Mouse (Mus musculus) heart, postnatal 4 days (tissue): ENCODE measurements around the gene Slc9a5. TPM values are rescaled to one million over a fixed set of nuclear protein-coding genes. Genes with fewer than 3 reads are reported as not detected.

Experiments
- DNase-seq: peaks from one replicate; pipeline ENCODE4 v3.0.0; 2021
- total RNA-seq, 2 experiments: library from RNA; stranded (reverse); gene quantifications; 2 replicates each; pipeline ENCODE4 v1.2.3; 2021

Gene Slc9a5
- 1 to 10 TPM; 3.3 to 3.5 TPM for total RNA-seq

DNA sequence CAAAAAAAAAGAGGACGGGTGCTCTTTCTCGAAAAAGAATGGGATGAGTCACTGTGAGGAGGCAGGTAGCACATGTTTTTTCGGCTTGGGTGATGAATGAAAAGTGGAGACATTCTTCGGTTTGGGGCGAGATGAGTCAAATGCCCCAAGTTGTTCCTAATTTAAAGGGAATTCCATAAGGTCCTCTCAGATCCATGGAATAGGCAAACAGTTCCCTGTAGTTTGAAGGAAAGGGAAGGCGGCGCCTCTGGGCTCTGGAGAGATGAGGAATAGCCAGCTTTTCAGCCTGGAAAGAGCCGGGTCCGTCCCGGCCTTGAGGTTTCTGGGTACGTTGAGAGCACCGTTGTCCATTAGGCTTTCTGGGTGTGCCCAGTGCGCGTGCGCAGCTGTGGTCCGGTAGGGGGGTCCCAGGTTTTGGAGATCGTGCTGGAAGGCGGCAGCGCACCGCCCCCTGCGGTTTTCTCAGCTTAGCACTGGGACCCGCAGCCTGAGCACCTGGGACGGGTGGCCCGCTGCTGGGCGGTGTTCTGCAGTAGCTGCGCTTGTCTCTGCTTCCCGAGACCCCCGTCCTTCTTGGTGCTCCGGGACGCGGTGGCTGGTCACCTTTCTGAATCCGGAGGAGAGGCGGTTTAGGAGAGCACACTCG lies at the start of gene Slc9a5:
TSS of gene Slc9a5 (plus strand) at position 394 of the 646 bp plus-strand sequence.
- peak; percentile 59 for DNase-seq

DNA sequence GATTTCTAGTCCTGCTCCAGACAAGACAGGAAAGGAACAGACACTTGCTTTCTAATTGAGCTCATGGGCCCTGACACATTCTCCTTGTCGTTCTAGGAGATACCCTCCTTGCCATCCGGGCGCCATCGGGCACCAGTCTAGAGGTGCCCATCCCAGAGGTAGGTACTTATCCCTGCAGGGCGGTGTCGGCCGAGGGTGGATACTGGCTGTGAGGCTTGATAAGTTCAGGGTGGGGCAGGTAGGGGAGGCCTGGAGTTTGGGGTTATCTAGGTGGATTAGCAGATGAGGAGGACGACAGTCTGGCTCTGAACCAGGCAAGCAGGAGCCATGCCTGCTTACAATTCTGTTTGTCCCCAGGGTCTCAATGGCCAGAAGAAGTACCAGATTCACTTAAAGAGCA lies 48.7 kb upstream of the Slc9a5 start:
- DNase-seq, result no peak

DNA sequence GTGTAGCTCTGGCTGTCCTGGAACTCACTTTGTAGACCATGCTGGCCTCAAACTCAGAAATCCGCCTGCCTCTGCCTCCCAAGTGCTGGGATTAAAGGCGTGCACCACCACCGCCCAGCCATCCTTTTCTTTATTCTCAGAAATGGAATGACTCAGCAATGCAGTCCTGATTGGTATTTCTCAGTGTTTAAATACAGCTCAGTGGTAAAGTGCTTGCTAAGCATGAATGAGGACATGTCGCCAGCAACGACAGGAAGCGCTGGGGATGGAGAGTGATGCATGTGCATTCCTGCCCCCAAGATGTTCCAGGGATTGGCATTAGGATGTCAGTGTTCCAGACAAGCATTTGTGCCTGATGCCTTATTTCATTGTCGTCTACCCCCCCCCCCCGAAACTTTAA lies 45.2 kb upstream of the Slc9a5 start:
- no peak for DNase-seq

DNA sequence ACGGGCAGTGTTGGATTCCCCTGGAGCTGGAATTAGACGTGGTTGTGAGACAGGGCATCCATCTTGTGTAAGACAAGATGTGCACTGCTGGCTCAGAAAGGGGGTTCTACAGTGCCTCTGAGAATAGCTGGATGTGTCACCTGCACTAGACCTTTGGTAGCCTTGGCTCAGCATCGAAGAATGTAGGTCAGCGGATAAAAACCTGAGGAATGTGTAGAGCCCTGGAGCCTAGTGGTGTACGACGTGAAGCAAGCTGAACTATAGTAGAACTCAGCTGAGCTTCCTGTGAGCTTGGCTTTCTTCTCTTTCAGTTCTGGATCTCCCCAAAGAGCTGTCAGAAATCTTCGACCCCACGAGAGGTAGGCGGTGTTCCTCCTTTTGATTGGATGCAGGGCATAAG lies 44.8 kb upstream of the Slc9a5 start:
- DNase-seq, result no peak

DNA sequence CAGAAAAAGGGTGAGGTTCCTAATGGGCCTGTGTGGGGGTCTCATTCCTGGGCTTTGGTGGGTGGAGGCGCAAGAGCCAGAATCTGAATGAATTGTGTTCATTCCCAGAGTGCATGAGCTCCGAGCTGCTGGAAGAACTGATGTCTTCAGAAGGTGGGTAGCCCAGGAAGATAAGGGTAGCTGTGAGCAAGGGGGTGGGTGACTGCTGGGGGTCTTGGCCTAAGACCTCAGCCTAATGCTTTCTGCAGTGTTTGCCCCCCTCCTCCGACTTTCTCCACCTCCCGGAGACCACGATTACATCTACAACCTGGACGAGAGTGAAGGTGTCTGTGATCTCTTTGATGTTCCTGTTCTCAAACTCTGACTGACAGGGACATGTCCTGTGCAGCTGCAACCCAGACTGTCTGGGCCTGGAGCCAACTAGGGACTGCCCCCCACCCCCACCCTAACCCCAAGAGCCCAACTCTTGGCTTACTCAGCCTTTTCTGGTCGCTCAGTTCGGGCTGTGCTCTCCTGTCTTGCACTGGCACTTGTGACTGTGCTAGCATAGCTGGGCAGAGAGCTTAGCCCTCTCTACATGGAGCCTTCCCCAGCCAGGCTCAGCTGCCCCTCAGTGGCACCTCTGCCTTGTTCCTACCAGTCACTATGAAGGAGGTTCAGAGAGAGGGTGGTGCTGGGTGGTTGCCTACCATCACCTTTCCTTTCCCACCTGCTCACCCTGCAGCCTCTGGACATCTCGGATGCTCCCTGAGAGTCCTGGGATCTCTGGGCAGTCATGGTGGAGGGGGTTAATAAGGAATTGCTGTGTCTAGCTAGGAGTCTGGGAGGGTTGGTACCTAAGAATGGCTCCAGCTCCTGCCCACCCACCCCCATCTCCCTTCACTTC lies 44.1 kb upstream of the Slc9a5 start:
- peak; percentile 10 for DNase-seq

DNA sequence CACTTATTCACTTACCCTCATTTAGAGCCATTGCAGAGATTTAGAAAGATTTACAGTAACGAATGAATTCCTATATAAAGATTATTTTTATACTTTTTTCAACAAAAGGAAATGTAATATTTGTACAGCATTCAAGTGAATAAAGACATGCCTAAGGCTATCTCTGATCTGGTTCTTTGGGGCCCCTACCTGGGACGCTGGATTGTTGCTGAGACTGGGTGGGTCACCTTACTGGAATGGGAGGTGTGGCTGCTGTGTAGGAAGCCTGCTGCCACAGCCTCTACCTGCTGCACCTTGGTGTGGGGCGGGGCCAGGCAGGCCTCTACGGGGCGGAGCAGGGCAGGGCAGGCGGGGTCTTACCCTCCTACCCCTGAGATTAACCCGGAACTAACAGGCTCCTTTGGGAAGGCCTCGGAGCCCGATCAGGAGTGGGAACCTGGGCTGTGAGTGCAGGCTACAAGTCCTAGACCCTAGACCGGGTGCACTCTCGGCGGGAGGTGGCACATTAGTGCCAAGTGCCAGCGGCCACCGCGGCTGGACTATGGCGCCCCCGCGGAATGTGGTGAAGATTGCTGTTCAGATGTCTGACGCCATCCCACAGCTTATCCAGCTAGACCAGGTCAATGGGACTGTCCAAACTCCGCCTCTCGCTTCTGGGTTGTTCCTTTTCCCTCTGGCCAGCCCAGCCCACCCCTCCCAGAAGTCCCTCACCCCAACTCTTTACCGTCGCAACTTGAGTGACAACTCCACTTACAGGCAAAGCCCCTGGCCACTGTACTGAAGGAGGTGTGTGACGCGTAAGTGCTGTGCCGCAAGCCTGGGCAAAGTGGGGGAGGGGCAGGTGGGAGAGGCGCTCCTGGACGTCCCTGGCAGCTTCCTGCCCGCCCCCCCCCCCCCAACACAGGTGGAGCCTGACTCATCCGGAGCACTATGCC lies 43.2 kb upstream of the Slc9a5 start, which contains the start of gene Elmo3:
TSS of gene Elmo3 (plus strand) at position 391 of the 935 bp plus-strand sequence.
- DNase-seq, result peak; percentile 70

DNA sequence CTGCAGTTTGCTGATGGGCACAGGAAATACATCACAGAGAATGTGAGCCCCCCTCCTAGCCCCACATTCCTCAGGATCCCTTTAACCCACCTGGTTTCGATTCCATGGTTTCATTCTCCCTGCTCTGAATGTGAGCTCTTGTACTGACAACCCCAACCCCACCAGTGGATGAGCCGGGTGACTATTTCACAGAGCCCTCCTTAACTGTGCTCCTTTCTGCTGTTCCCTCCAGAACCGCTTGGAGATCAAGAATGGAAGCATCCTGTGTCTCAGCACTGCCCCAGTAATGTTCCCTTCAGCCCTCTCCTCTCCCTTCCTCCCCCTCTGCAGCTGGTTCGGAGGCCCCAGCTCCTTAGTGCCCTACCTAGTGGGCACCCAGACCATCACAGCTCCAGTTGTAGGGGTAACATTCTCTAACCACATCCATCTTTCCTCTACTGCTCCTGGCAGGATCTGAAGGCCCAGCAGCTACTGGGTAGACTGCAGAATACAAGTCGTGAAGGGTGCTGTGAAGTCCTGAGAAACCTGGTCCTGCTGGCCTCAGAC lies 42.4 kb upstream of the Slc9a5 start:
- peak; percentile 14 for DNase-seq

DNA sequence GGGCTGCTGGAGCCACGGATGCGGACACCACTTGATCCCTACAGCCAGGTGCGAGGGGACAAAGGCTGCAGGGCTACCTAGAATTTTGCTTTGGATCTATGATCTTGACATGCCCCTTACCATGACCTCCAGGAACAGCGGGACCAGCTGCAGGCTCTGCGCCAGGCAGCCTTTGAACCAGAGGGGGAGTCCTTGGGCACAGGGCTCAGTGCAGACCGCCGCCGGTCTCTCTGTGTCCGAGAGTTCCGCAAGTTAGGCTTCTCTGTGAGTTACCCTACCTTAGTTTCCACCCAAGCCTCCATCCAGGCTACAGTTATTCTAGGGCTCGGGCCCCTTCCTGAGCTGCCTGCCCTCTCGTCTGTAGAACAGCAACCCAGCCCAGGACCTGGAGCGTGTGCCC lies 41.0 kb upstream of the Slc9a5 start:
- DNase-seq, result no peak

DNA sequence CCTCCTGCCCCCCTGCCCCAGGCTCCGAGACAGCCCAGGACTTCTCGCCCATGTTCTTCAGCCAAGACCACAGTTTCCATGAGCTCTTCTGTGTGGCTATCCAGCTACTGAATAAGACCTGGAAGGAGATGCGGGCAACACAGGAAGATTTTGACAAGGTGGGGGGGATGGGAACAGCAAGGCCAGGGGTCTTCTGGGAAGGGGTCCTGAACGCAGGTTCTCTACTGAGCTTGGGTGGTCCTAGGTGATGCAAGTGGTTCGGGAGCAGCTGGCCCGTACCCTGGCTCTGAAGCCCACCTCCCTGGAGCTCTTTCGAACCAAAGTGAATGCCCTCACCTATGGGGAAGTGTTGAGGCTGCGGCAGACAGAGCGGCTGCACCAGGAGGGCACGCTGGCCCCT lies 40.2 kb upstream of the Slc9a5 start:
- DNase-seq, result no peak

DNA sequence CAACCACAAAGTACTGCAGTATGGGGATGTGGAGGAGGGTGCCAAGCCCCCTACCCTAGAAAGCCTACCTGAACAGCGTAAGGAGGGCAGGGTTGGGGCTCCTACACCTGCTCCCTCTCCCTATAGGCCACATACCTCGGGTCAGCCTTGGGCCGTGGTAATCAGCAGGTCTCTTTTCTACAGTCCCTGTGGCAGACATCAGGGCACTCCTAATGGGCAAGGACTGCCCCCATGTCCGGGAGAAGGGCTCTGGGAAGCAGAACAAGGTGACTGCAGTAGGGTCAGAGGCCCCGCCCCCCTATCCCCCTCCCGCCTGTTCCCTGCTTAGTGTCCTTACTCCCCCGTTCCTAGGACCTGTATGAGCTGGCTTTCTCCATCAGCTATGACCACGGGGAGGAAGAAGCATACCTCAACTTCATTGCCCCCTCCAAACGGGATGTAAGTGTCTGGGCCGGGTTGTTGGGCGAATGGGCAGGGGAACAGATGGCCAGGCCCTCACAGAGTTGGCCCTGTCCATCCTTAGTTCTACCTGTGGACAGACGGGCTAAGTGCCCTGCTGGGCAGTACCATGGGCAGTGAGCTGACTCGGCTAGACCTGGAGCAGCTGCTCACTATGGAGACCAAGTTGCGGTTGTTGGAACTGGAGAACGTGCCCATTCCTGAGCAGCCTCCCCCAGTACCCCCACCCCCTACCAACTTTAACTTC lies 39.3 kb upstream of the Slc9a5 start:
- no peak for DNase-seq

DNA sequence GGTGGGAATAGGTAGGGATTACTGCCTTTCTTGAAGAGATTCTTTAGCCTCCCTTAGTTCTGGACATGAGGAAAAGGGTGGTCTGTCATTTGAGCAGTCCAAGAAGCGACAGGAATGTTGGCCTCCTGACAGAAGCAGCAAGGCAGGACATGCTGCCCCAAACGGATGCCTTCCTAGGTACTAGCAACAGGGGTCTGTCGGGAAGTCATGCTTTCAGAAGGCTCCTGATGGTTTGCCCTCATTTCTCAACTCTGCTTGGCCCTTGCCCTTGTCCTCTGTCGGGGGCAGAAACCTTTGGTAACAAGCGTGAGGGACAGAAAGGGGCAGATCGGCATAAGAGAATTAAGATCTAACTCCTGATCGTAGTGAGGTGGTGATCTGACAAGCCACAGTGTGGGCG lies 38.5 kb upstream of the Slc9a5 start:
- DNase-seq, result no peak

DNA sequence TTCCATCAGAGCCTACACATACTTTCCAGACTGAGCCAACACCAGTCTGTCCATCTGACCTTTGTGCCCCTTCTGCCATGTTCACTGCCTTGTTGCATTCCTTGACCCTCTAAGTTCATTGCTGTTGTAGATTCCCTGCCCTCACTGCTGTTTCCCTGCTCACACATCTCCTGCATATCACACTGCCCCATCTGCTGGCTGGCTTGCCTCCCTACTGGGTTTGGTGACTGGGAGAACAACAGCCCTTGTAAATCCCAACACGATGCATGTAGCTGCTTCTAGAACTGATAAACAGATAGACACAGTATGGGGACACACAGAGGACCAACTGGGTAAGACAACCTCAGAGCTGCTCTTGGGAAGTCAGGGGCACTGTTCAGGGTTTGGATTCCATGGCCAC lies 36.9 kb upstream of the Slc9a5 start:
- no peak for DNase-seq

DNA sequence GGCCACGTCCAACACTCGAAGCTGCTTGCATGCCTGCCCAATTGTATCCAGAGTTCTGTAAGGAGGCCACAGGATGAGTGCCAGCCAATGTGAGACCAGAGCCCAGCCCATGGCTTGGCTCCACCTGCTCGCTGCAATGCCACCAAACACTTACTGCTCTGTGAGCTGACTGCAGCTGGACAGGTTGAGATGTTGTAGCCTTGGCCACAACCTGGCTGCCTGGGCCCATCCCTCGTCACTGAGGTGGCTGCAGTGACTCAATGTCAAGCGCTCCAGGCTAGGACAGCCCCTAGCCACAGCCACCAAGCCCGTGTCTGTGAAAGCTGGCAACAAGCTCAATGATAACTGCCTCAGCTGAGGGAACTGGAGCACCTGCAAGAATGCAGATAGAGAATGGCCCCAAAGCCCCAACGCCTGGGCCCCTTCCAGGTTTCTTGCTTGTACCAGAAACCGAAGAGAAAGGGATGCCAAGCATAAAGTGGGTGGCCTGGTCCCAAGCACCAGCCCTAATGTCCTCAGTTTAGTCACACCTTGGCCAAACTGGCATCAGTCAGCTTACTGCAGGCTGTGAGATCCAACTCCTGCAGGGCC lies 35.7 kb upstream of the Slc9a5 start:
- DNase-seq, result no peak

DNA sequence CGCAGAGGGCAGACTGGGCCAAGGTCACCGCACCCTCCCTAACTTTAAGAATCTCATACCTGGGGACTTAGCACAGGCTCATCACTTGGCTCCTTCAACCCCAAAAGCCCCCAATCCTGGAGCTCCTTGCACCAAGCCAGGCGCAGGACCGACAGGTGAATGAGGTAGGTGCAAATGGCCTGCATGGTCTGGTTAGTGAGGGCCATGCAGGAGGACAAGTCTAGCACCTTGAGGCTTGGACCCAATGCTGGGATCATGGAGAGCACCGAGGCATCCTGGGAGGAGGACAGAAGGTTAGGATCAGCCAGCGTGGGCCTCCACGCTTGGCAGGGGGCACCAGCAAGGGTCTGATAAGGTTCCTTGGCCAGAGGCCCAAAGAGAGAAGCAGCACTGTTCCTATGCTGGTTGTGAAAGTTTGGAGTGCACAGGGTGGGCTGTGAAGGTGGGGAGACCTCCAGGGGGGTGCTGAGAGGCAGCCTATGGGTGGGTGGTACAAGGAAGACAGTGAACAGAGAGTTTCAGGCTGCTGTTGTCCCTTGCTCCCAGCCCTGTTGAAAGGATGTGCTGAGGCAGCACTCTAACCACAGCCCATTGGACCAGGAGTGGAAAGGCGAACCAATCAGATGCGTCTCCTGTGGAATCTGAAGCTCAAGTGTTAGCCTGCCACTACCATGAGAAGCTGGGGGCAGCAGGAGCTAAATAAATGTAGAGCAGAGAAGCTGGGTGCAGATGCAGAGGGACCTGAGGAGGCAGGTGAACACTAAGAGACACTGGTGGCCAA lies 34.8 kb upstream of the Slc9a5 start:
- DNase-seq, result no peak

DNA sequence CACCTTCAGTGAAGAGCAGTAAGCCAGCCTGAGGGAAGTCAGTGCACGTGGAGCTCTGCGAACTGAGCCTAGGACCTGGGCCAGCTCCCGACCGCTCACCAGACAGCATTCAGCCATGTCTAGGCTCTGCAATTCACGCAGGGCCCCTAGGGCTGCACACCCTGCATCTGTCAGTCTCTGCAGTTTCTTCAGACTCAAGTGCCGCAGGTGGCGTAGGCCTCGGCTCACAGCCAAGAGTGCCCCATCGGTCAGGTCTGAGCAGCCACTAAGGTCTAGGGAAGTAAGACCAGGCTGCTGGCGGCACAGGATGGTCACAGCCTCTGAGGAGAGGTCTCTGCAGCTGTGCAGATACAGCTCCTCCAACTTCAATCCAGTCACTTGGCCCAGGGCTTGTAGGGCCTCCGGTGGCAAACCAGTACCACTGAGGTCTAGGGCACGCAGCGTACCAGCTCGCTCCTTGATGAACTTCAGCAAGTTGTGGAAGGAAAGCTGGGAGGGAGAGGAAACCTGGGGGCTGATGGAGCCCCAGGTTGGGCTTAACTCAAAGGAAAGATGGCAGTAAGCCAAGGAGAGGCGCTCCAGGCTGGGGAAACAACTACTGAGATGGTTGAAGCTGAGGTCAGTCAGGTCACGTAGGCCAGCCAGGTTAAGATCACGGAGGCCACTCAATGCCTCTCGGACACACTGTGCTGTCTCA lies 33.4 kb upstream of the Slc9a5 start:
- DNase-seq, result no peak

DNA sequence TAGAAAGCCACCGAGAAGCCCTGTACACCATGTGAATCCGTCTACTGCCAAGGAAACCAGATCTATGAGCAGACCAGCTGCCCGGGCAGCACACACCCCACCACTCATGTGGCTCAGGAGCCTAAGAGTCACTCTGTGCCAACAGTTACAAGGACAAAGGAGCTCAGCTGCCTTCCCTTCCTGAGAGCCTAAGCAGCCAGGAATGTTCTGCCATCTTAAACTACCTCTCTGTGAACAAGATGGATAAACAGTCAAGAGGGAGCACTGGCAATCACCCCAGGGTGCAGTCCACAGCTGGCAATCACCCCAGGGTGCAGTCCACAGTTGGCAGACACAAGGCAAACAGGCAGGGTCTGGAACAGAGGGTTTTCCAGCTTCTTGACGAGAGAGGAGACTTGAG lies 30.7 kb upstream of the Slc9a5 start:
- DNase-seq, result no peak

DNA sequence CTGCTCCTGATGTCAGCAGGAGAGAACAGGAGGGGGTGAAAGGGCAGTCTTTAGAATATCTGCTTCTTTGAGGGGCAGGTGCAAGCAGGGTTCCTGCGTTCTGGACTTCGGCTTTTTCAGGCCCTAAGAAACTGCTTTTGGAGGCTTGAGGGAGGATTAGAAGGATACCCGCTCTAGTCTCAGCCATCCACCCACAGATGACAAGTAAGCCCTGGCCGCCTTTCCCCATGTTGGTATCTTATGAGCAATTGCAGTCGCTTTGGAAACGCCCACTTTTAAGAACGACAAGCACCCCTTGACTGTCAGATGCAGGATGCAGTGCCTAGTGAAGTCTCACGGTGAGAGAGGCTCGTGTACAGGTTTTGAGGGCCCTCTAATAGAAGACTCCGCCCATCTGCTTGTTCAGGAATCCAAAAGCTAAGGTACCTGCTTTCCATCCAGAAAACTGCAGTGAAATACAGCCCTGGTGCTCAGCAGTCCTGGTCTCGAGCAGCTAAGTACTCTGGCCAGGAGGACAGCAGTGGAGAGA lies 29.9 kb upstream of the Slc9a5 start:
- no peak for DNase-seq

DNA sequence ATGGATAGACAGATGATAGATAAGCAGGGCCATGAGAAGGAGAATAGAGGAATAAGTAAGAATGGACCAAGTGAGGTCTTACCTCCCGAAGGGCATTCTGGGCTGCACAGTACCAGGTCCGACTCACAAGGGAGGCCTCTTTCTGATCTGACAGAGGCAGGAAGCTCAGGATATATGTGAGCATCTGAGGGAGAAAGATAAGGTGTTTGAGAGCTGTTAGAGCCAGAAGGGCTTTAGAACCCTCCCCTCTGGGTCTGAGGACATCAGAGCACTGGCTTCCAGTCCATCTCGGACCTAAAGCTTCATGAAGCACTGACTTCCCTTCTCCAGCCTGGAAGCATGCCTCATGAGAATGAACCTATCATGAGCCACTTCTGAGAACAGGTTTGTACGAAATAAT lies 25.5 kb upstream of the Slc9a5 start:
- no peak for DNase-seq

DNA sequence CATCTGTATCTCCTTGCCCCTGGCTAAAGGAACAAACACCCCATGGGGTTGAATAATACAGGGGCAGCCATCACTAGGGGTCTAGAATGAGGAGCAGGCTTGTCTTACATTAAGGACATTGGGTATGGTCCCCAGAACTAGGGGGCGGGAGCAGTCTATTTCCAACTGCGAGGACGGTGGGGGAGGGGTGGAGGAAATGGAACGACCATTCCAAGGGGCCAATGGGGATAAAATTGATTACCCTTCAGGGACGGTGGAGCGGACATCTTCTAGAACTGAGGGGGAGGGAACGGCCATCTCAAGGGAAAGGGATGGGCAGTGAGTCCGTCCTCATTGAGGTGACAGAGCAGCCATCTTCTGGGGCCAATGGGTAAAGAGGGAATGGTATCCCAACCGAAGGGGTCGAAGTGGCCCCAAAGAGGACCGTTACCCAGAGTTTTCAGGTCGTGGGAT lies 23.0 kb upstream of the Slc9a5 start:
- DNase-seq, result no peak
